Mouse (Mus musculus) MEL (cell line): Measurements from ENCODE around the gene Ybx2. TPM values are rescaled to one million over a fixed set of nuclear protein-coding genes. Genes with fewer than 3 reads are reported as not detected.

ENCODE experiments used
- DNase-seq: peaks from one replicate; pipeline ENCODE4 v3.0.0; 2011; ENCODE audit warnings: low read depth, low spot score
- H3K27ac ChIP-seq: 2 replicates; pipeline ENCODE4 v1.5.1; 2012; ENCODE audit warnings: low read depth, mild to moderate bottlenecking, control low read depth, low read length, moderate library complexity; ENCODE audit not compliant: control insufficient read depth
- H3K27me3 ChIP-seq, 2 experiments: fragments of 150-350 bp in 1 of 2; sonication (generic) in 1 of 2; 2 replicates each; pipeline ENCODE4 v1.6.1; 2012; ENCODE audit warnings: low read length in 2 of 2, mild to moderate bottlenecking in 2 of 2, improper control_type of control experiment in 1 of 2, moderate library complexity in 1 of 2; ENCODE audit not compliant: insufficient read depth in 2 of 2, control insufficient read depth in 1 of 2
- H3K36me3 ChIP-seq, 2 experiments: 2 replicates each; pipeline ENCODE4 v1.6.1; 2012 to 2014; ENCODE audit warnings: low read length in 2 of 2, improper control_type of control experiment in 1 of 2, inconsistent platforms in 1 of 2, mild to moderate bottlenecking in 1 of 2; ENCODE audit not compliant: insufficient read depth in 2 of 2, control insufficient read depth in 1 of 2
- H3K4me1 ChIP-seq, 2 experiments: fragments of 150-350 bp in 1 of 2; sonication (generic) in 1 of 2; 2 replicates each; pipeline ENCODE4 v1.6.1; 2012; ENCODE audit warnings: low read length in 2 of 2, improper control_type of control experiment in 1 of 2, mild to moderate bottlenecking in 1 of 2; ENCODE audit not compliant: insufficient read depth in 2 of 2, control insufficient read depth in 1 of 2
- H3K4me3 ChIP-seq, 2 experiments: fragments of 150-350 bp in 1 of 2; sonication (generic) in 1 of 2; 2 replicates each; pipeline ENCODE4 v1.5.1; 2012; ENCODE audit warnings: low read depth in 2 of 2, low read length in 2 of 2, mild to moderate bottlenecking in 2 of 2, moderate library complexity in 2 of 2, control low read depth in 1 of 2, improper control_type of control experiment in 1 of 2; ENCODE audit not compliant: control insufficient read depth in 1 of 2, insufficient read depth in 1 of 2
- H3K79me2 ChIP-seq: 2 replicates; pipeline ENCODE4 v1.6.1; 2012; ENCODE audit warnings: mild to moderate bottlenecking, low read length, moderate library complexity; ENCODE audit not compliant: control insufficient read depth, poor library complexity, insufficient read depth
- H3K9ac ChIP-seq: 2 replicates; pipeline ENCODE4 v1.6.1; 2012; ENCODE audit warnings: low read depth, mild to moderate bottlenecking, control low read depth, low read length, moderate library complexity; ENCODE audit not compliant: control insufficient read depth, poor library complexity, severe bottlenecking
- H3K9me3 ChIP-seq: fragments of 150-350 bp; sonication (generic); replicated peaks from 2 replicates; pipeline ENCODE4 v1.6.1; 2012; ENCODE audit warnings: mild to moderate bottlenecking, low read length, improper control_type of control experiment, moderate library complexity; ENCODE audit not compliant: insufficient read depth
- CHD1 ChIP-seq: IDR thresholded peaks from 2 replicates; pipeline ENCODE4 v1.6.1; 2012; ENCODE audit warnings: low read depth, mild to moderate bottlenecking, inconsistent platforms, low read length, improper control_type of control experiment
- CHD2 ChIP-seq: IDR thresholded peaks from 2 replicates; pipeline ENCODE4 v1.6.1; 2011; ENCODE audit warnings: low read length, improper control_type of control experiment
- CTCF ChIP-seq, 3 experiments: IDR thresholded peaks in 2 of 3; conservative IDR thresholded peaks in 1 of 3; 2 replicates each; pipeline ENCODE4 v1.5.1; 2011 to 2012; ENCODE audit warnings: low read length in 3 of 3, low read depth in 2 of 3, mild to moderate bottlenecking in 2 of 3, improper control_type of control experiment in 1 of 3, inconsistent platforms in 1 of 3, mixed read lengths in 1 of 3, moderate library complexity in 1 of 3; ENCODE audit not compliant: control insufficient read depth in 1 of 3, insufficient read depth in 1 of 3, poor library complexity in 1 of 3, severe bottlenecking in 1 of 3
- E2F4 ChIP-seq: IDR thresholded peaks from 2 replicates; pipeline ENCODE4 v1.6.1; 2011; ENCODE audit warnings: low read depth, low read length, improper control_type of control experiment, borderline replicate concordance
- ELF1 ChIP-seq: IDR thresholded peaks from 2 replicates; pipeline ENCODE4 v1.6.1; 2014; ENCODE audit warnings: low read depth, mild to moderate bottlenecking, inconsistent platforms, low read length, improper control_type of control experiment, moderate library complexity
- ETS1 ChIP-seq: IDR thresholded peaks from 2 replicates; pipeline ENCODE4 v1.6.1; 2012; ENCODE audit warnings: low read depth, mild to moderate bottlenecking, inconsistent platforms, low read length, improper control_type of control experiment, moderate library complexity
- GATA1 ChIP-seq: IDR thresholded peaks from 2 replicates; pipeline ENCODE4 v1.6.1; 2011; ENCODE audit warnings: low read depth, low read length, improper control_type of control experiment
- HCFC1 ChIP-seq: IDR thresholded peaks from 2 replicates; pipeline ENCODE4 v1.6.1; 2012; ENCODE audit warnings: low read depth, mild to moderate bottlenecking, inconsistent platforms, low read length, improper control_type of control experiment, moderate library complexity
- JUND ChIP-seq: IDR thresholded peaks from 2 replicates; pipeline ENCODE4 v1.6.1; 2011; ENCODE audit warnings: low read depth, mild to moderate bottlenecking, improper control_type of control experiment, low read length
- MAFK ChIP-seq: IDR thresholded peaks from 2 replicates; pipeline ENCODE4 v1.6.1; 2011; ENCODE audit warnings: low read depth, mild to moderate bottlenecking, low read length, improper control_type of control experiment, borderline replicate concordance
- MAX ChIP-seq: IDR thresholded peaks from 2 replicates; pipeline ENCODE4 v1.6.1; 2011; ENCODE audit warnings: low read length, improper control_type of control experiment
- MXI1 ChIP-seq: IDR thresholded peaks from 2 replicates; pipeline ENCODE4 v1.6.1; 2011; ENCODE audit warnings: mild to moderate bottlenecking, low read depth, low read length, improper control_type of control experiment
- MYB ChIP-seq: IDR thresholded peaks from 2 replicates; pipeline ENCODE4 v1.6.1; 2011; ENCODE audit warnings: mild to moderate bottlenecking, low read depth, low read length, improper control_type of control experiment
- MYC ChIP-seq: IDR thresholded peaks from 2 replicates; pipeline ENCODE4 v1.6.1; 2011; ENCODE audit warnings: low read depth, mild to moderate bottlenecking, low read length, improper control_type of control experiment, moderate library complexity
- POLR2A ChIP-seq, 2 experiments: IDR thresholded peaks; 2 replicates each; pipeline ENCODE4 v1.6.1; 2011 to 2012; ENCODE audit warnings: low read length in 2 of 2, mild to moderate bottlenecking in 2 of 2, control low read depth in 1 of 2, improper control_type of control experiment in 1 of 2, low read depth in 1 of 2, moderate library complexity in 1 of 2; ENCODE audit not compliant: control insufficient read depth in 1 of 2, insufficient read depth in 1 of 2, poor library complexity in 1 of 2
- POLR2AphosphoS5 ChIP-seq: IDR thresholded peaks from 2 replicates; pipeline ENCODE4 v1.6.1; 2012; ENCODE audit warnings: low read depth, borderline replicate concordance, mild to moderate bottlenecking, inconsistent platforms, low read length, moderate library complexity, mixed read lengths
- RAD21 ChIP-seq: IDR thresholded peaks from 2 replicates; pipeline ENCODE4 v1.6.1; 2011; ENCODE audit warnings: mild to moderate bottlenecking, low read depth, low read length, improper control_type of control experiment
- SIN3A ChIP-seq: IDR thresholded peaks from 2 replicates; pipeline ENCODE4 v1.6.1; 2012; ENCODE audit warnings: low read length, improper control_type of control experiment, inconsistent platforms
- SMC3 ChIP-seq: IDR thresholded peaks from 2 replicates; pipeline ENCODE4 v1.6.1; 2011; ENCODE audit warnings: low read depth, low read length, improper control_type of control experiment
- TAL1 ChIP-seq: IDR thresholded peaks from 2 replicates; pipeline ENCODE4 v1.6.1; 2012; ENCODE audit warnings: mild to moderate bottlenecking, inconsistent platforms, low read length, moderate library complexity, mixed read lengths
- TBP ChIP-seq: IDR thresholded peaks from 2 replicates; pipeline ENCODE4 v1.8.0; 2011; ENCODE audit warnings: low read depth, low read length, improper control_type of control experiment
- USF1 ChIP-seq: IDR thresholded peaks from 2 replicates; pipeline ENCODE4 v1.6.1; 2014; ENCODE audit warnings: low read depth, mild to moderate bottlenecking, inconsistent platforms, low read length, improper control_type of control experiment, moderate library complexity
- ZC3H11A ChIP-seq: IDR thresholded peaks from 2 replicates; pipeline ENCODE4 v1.6.1; 2012; ENCODE audit warnings: low read depth, mild to moderate bottlenecking, inconsistent platforms, low read length, improper control_type of control experiment
- ZKSCAN1 ChIP-seq: IDR thresholded peaks from 2 replicates; pipeline ENCODE4 v1.6.1; 2012; ENCODE audit warnings: low read depth, mild to moderate bottlenecking, inconsistent platforms, low read length, improper control_type of control experiment, moderate library complexity
- ZNF384 ChIP-seq: IDR thresholded peaks from 2 replicates; pipeline ENCODE4 v1.6.1; 2012; ENCODE audit warnings: low read depth, mild to moderate bottlenecking, inconsistent platforms, low read length, improper control_type of control experiment
- polyA plus RNA-seq, 2 experiments: library from polyadenylated mRNA; stranded (reverse) in 1 of 2; unstranded in 1 of 2; fragments of >175 nt in 1 of 2; fragments of >200 nt in 1 of 2; gene quantifications; 2 replicates each; pipeline versions ENCODE4 v1.2.1 to v1.2.4; 2012; ENCODE audit warnings: low replicate concordance in 2 of 2, low read depth in 1 of 2; ENCODE audit not compliant: insufficient read length in 2 of 2, insufficient read depth in 1 of 2, missing spikeins in 1 of 2
- total RNA-seq: library from RNA; depleted of rRNA; stranded (reverse); fragments of 300-350 nt; gene quantifications from 2 replicates; pipeline ENCODE4 v1.2.3, GENCODE M21; 2012

Ybx2 gene
- total and polyA plus RNA-seq, 3 experiments, result 0.50 to 0.92 TPM; not detected in 1

DNA sequence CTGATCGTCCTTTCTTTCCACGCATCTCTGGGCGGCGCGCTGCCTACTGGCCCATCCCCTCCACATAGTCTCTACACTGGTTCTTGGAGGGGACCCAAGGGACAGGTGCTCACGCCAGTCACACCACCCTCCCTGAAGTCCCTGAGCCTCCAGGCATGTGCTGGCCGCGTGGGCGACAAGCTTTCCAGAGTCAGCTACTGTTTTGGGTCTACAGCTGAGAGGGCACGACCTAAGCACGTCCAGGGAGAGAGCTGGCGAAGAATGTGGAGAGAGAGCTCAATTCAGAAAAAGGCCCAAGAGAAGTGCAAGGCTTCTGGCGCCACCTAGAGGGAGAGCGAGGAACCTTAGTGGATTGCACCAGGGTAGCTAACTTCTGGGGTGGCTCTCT is 13.2 kb downstream of the Ybx2 start:
- peak overlapping the region; percentile 52 to 61 for H3K4me3 ChIP-seq

DNA sequence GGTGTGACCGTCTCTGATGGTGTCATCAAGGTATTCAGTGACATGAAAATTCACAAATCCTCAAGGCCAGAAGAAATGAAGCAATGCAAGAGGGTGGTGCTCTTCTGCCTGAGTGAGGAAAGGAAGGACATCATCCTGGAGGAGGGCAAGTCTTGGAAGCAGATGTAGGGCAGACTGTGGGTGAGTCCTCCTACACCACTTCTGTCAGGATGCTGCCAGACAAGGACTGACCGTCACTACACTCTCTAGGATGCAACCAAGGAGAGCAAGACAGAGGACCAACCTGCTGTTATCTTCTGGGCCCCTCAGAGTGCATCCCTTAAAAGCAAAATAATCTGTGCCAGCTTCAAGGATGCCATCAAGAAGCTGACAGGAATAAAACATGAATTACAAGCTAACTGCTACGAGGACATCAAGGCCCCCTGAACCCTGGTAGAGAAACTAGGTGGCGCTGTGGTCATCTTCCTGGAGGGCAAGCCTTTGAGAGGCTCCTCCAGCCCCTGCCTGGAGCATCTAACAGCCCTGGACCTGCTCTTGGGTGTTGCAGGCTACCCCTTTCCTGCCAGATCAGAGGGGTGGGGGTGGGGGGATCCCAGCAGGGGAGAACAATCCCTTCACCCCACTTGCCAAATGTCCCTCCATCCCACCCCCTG is 15.3 kb downstream of the Ybx2 start:
- Histone ChIP-seq H3K36me3 (no peaks in the 10 kb centered on the region; a peak in 1 of 4 replicates), H3K4me1 (peaks cover 2 to 18% of the 10 kb centered on the region in 2 experiments; a peak in 3 of 4 replicates), H3K9ac (no peak overlapping the region), H3K27me3 (no peaks in the 10 kb centered on the region), H3K27ac (no peak overlapping the region), H3K4me3 (no peak overlapping the region), H3K9me3 (no peaks in the 10 kb centered on the region), H3K79me2 (no peaks in the 10 kb centered on the region)
- DNase-seq, result peak; percentile 46
- TF ChIP-seq MAFK, result no peak
- TF ChIP-seq SMC3, result peak; percentile 23; the same call in 1 of the 2 replicates
- TF ChIP-seq TAL1, result no peak
- no peak for TF ChIP-seq JUND
- no peak for TF ChIP-seq MYB
- peak; percentile 19 for TF ChIP-seq RAD21
- no peak for TF ChIP-seq HCFC1
- no peak for TF ChIP-seq POLR2AphosphoS5
- no peak for TF ChIP-seq CHD1
- TF ChIP-seq CTCF (IDR thresholded peaks at IDR 0.05 in 2 of 3, conservative IDR thresholded peaks at IDR 0.05 in 1 of 3; ENCODE audit: control insufficient read depth in 1 of 3, insufficient read depth in 1 of 3, low read depth in 2 of 3, low read length in 3 of 3, poor library complexity in 1 of 3, severe bottlenecking in 1 of 3), result peak; percentile 51 to 68 (median 65)
- no peak for TF ChIP-seq CHD2
- TF ChIP-seq GATA1, result no peak

More for the DNA sequence above, 13.2 kb downstream of the Ybx2 start:
- Histone ChIP-seq H3K36me3 (no peaks in the 10 kb centered on the region; a peak in 1 of 4 replicates), H3K9me3 (no peaks in the 10 kb centered on the region), H3K9ac (peak overlapping the region; percentile 55), H3K27ac (peak overlapping the region; percentile 17; the same call in 1 of the 2 replicates), H3K4me1 (peaks cover 2 to 18% of the 10 kb centered on the region in 2 experiments; a peak in 3 of 4 replicates), H3K79me2 (no peaks in the 10 kb centered on the region), H3K27me3 (peaks cover 3 to 4% of the 10 kb centered on the region in 2 experiments; a peak in 3 of 4 replicates)
- TF ChIP-seq ETS1 (no peak), POLR2A (IDR thresholded peaks at IDR 0.05; ENCODE audit: control insufficient read depth in 1 of 2, insufficient read depth in 1 of 2, low read depth in 1 of 2, low read length in 2 of 2, poor library complexity in 1 of 2) (0 out of 4 replicates have a peak, but pooled peaks of 1 of the 2 experiments have one; percentile 20), MYC (peak; percentile 72; the same call in 1 of the 2 replicates), ZKSCAN1 (no peak), SIN3A (peak; percentile 38), SMC3 (peak; percentile 97), JUND (peak; percentile 58; the same call in 1 of the 2 replicates), TBP (peak; percentile 66; the same call in 1 of the 2 replicates), ZNF384 (0 out of 2 replicates have a peak, but pooled peaks have one; percentile 17), E2F4 (no peak), CTCF (IDR thresholded peaks at IDR 0.05 in 2 of 3, conservative IDR thresholded peaks at IDR 0.05 in 1 of 3; ENCODE audit: control insufficient read depth in 1 of 3, insufficient read depth in 1 of 3, low read depth in 2 of 3, low read length in 3 of 3, poor library complexity in 1 of 3, severe bottlenecking in 1 of 3) (peak; percentile 94 to 98 (median 98)), MXI1 (peak; percentile 66), ELF1 (peak; percentile 41; the same call in 1 of the 2 replicates), RAD21 (peak; percentile 98), ZC3H11A (peak; percentile 96), MAX (peak; percentile 9; the same call in 1 of the 2 replicates), HCFC1 (peak; percentile 42; the same call in 1 of the 2 replicates), USF1 (no peak)
- peak; percentile 95 for DNase-seq
